Mouse (Mus musculus): ENCODE data around the gene Pef1. TPM values are rescaled to one million over a fixed set of nuclear protein-coding genes. Genes with fewer than 3 reads are reported as not detected.

The Pef1 gene
- polyA plus RNA-seq, 1 experiment from 2014 or later, result 68.6 TPM

DNA sequence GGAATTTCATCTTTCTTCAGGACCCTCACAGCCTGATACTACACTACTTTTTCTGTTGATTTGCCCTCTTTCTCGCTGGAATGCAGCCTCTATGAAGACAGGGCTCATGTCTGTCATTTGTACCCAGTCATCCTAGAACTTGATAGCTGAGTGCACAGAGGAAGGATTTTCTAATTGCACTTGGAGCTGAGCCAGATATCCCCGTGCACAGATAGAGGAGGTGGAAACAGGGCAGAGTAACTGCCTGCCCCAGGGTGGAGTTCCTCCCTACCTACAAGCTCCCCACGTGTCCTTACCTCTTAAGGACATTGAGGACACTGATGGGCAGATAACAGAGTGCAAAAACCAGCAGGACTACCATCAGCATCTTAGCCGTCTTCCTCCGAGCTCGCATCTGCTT lies 31.0 kb downstream of the Pef1 start:
- 32% methylated on average over 6 of the region's 6 CpGs for WGBS
- H3K4me3 ChIP-seq (ENCODE audit: low read depth, low read length), result no peak overlapping the region
- H3K9me3 ChIP-seq (ENCODE audit: control insufficient read depth, low read length), result no peaks in the 10 kb centered on the region
- DNase-seq (ENCODE audit: low spot score) (peak; percentile 30), ATAC-seq (ENCODE audit: low read depth) (no peak)
- peaks cover 16% of the 10 kb centered on the region for H3K27me3 ChIP-seq (replicated peaks; ENCODE audit: control insufficient read depth, insufficient read depth, low read length)
- 0 out of 2 replicates have a peak, but pooled peaks cover 5% of the 10 kb centered on the region for H3K4me1 ChIP-seq (ENCODE audit: control insufficient read depth, insufficient read depth, low read length)
- no peak overlapping the region for H3K27ac ChIP-seq (replicated peaks; ENCODE audit: low read depth, low read length)
- no peak overlapping the region for H3K9ac ChIP-seq (ENCODE audit: low read depth, low read length)
- H3K4me2 ChIP-seq (ENCODE audit: low read depth, low read length), result no peak overlapping the region
- peaks cover under 1% of the 10 kb centered on the region; the same call in 1 of the 2 replicates for H3K36me3 ChIP-seq (ENCODE audit: control insufficient read depth, insufficient read depth, low read length)

DNA sequence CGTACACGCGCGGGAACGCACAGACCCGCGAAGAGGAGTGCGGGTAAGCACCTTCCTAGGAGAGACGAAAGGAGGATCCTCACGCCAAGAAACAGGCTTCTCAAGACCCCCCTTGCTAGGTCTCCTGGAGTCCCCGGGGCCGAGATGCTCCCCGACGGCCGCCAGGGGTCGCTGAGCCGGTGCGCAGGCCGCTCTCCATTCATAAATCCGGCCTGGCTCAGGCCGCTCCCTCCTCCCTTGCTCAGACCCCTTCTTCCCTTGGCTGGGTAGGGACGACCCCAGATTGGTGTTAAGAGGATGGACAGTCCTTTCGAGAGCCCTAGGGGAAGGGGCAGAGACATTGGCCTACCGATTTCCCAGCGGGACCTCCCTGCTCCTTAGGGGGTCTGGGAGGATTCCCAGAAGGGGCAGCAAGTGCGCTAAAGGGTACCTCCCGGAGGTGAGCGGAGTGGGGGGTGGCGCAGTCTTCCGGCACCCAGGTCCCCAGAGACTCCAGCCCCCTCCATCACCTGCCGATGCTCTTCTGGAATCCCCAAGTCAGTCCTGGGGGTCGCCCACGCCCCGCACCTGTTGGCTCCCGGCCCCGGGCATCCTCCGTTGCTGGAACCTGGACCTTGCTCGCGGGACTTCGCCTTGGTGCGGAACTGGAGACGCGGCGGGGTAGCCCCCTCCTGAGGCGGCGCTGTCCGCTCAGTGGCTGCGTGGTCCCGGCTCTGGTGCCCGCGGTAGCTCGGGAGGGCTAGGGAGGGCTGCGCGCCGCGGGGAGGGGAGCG lies 36.3 kb downstream of the Pef1 start:
- H3K4me2 ChIP-seq (ENCODE audit: low read depth, low read length), result peak overlapping the region; percentile 74
- ATAC-seq (ENCODE audit: low read depth) (peak; percentile 85), DNase-seq (ENCODE audit: low spot score) (peak; percentile 71)
- peak overlapping the region; percentile 38 for H3K4me3 ChIP-seq (ENCODE audit: low read depth, low read length)
- no peaks in the 10 kb centered on the region for H3K9me3 ChIP-seq (ENCODE audit: control insufficient read depth, low read length)
- peak overlapping the region; percentile 51 for H3K9ac ChIP-seq (ENCODE audit: low read depth, low read length)
- no peaks in the 10 kb centered on the region for H3K36me3 ChIP-seq (ENCODE audit: control insufficient read depth, insufficient read depth, low read length)
- H3K27ac ChIP-seq (replicated peaks; ENCODE audit: low read depth, low read length), result no peak overlapping the region
- WGBS, result under 1% methylated on average over 37 of the region's 57 CpGs
- peaks cover 7% of the 10 kb centered on the region; the same call in 1 of the 2 replicates for H3K4me1 ChIP-seq (ENCODE audit: control insufficient read depth, insufficient read depth, low read length)
- H3K27me3 ChIP-seq (replicated peaks; ENCODE audit: control insufficient read depth, insufficient read depth, low read length), result peaks cover 48% of the 10 kb centered on the region

DNA sequence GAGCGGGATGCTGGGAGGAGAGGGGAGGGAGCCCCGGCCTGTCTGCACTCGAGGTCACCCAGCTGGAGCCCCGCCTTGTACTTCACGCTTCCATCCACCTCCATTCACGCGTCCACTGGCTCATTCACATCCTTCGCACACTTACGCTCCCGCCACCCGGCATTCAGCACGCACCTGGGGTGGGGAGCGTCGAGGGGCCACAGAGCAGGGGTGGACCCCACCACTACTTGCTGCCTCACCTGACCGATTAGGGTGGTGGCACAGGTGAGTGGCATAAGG lies 36.8 kb downstream of the Pef1 start, which contains the start of gene Hcrtr1:
Gene Hcrtr1 (minus strand): TSS at position 146 of the 279 bp plus-strand sequence.
- Histone ChIP-seq H3K9me3 (ENCODE audit: control insufficient read depth, low read length) (no peaks in the 10 kb centered on the region), H3K4me2 (ENCODE audit: low read depth, low read length) (peak within 1 kb of the TSS; percentile 74), H3K27me3 (replicated peaks; ENCODE audit: control insufficient read depth, insufficient read depth, low read length) (peaks cover 48% of the 10 kb centered on the region), H3K4me1 (ENCODE audit: control insufficient read depth, insufficient read depth, low read length) (peaks cover 7% of the 10 kb centered on the region; the same call in 1 of the 2 replicates), H3K36me3 (ENCODE audit: control insufficient read depth, insufficient read depth, low read length) (no peaks in the 10 kb centered on the region), H3K9ac (ENCODE audit: low read depth, low read length) (peak within 1 kb of the TSS; percentile 51), H3K27ac (replicated peaks; ENCODE audit: low read depth, low read length) (no peak within 1 kb of the TSS), H3K4me3 (ENCODE audit: low read depth, low read length) (peak within 1 kb of the TSS; percentile 38)
- 0% methylated on average over 10 of the region's 15 CpGs for WGBS
- ATAC-seq (ENCODE audit: low read depth) (no peak), DNase-seq (ENCODE audit: low spot score) (no peak)

DNA sequence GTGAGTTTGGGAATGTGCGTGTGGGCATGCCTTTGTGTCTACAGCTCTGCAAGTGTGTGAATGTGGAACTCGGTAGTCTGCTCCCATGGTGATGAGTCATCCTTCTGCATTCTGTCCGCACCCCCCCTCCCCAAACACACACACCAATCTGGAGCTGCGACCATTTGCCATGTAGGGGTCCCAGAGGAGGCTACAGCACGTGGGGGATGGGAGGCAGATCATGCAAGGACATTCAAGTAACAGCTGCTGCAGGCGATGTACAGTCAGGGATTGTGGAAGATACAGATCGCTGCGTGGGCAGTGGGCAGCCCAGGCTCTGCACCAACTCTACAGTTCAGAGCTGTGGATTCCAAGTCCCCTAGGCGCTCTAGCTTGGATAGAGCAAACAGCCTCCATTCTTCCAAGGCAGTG lies 38.6 kb downstream of the Pef1 start:
- H3K9me3 ChIP-seq (ENCODE audit: control insufficient read depth, low read length), result no peaks in the 10 kb centered on the region
- no peak overlapping the region for H3K4me3 ChIP-seq (ENCODE audit: low read depth, low read length)
- DNase-seq (ENCODE audit: low spot score) (peak; percentile 18), ATAC-seq (ENCODE audit: low read depth) (peak; percentile 37; the same call in 1 of the 2 replicates)
- H3K4me2 ChIP-seq (ENCODE audit: low read depth, low read length), result no peak overlapping the region
- H3K36me3 ChIP-seq (ENCODE audit: control insufficient read depth, insufficient read depth, low read length), result no peaks in the 10 kb centered on the region
- H3K27ac ChIP-seq (replicated peaks; ENCODE audit: low read depth, low read length), result no peak overlapping the region
- H3K27me3 ChIP-seq (replicated peaks; ENCODE audit: control insufficient read depth, insufficient read depth, low read length), result peaks cover 48% of the 10 kb centered on the region
- H3K4me1 ChIP-seq (ENCODE audit: control insufficient read depth, insufficient read depth, low read length), result peaks cover 7% of the 10 kb centered on the region; the same call in 1 of the 2 replicates
- H3K9ac ChIP-seq (ENCODE audit: low read depth, low read length), result no peak overlapping the region
- WGBS, result 50% methylated on average over 9 of the region's 9 CpGs

DNA sequence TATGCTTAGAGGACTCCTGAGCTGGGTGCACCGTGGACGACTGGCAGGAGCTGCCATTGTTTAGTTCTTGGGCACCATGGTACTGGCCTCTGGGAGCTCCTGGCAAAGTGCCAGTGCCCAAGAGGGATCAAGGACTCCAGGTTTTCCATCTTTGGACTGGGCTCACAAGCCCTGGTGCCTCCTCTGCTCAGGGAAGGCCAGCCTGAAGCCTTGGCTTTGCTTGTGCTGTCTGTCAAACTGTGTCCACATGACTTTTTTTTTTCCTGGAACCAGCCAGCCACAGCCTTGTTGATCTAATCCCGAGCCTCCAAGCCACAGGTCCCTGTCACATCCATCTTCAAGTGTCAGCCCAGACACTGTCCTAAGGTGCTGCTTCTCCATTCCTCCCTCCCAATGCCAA lies 39.4 kb downstream of the Pef1 start:
- H3K4me2 ChIP-seq (ENCODE audit: low read depth, low read length), result no peak overlapping the region
- ATAC-seq (ENCODE audit: low read depth) (no peak), DNase-seq (ENCODE audit: low spot score) (no peak)
- H3K9ac ChIP-seq (ENCODE audit: low read depth, low read length), result no peak overlapping the region
- no peaks in the 10 kb centered on the region for H3K9me3 ChIP-seq (ENCODE audit: control insufficient read depth, low read length)
- H3K4me1 ChIP-seq (ENCODE audit: control insufficient read depth, insufficient read depth, low read length), result peaks cover 7% of the 10 kb centered on the region; the same call in 1 of the 2 replicates
- H3K36me3 ChIP-seq (ENCODE audit: control insufficient read depth, insufficient read depth, low read length), result no peaks in the 10 kb centered on the region
- no peak overlapping the region for H3K4me3 ChIP-seq (ENCODE audit: low read depth, low read length)
- 66% methylated on average over 3 of the region's 3 CpGs for WGBS
- peaks cover 45% of the 10 kb centered on the region for H3K27me3 ChIP-seq (replicated peaks; ENCODE audit: control insufficient read depth, insufficient read depth, low read length)
- no peak overlapping the region for H3K27ac ChIP-seq (replicated peaks; ENCODE audit: low read depth, low read length)

DNA sequence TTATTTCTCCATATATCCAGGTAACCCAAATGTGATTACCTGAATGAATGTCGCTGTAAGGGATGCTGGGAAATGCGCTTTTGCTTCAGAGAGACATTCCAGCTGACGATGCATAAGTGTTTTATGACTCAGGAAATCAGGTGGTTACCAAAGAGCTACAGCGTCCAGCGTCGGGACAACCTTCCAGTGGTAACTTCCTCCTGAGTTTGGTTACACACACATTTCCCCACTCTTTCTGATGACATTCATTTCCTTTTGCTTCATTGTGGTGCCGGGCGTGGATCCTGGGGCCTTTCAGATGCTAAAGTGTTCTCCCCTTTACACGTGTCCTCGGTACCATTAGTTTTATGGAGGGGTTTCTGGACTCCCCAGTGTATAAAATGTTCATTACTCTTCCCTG lies 46.0 kb downstream of the Pef1 start:
- H3K9ac ChIP-seq (ENCODE audit: low read depth, low read length), result no peak overlapping the region
- H3K4me1 ChIP-seq (ENCODE audit: control insufficient read depth, insufficient read depth, low read length), result no peaks in the 10 kb centered on the region
- H3K4me3 ChIP-seq (ENCODE audit: low read depth, low read length), result no peak overlapping the region
- WGBS, result 80% methylated on average over 10 of the region's 10 CpGs
- no peaks in the 10 kb centered on the region for H3K9me3 ChIP-seq (ENCODE audit: control insufficient read depth, low read length)
- no peaks in the 10 kb centered on the region for H3K36me3 ChIP-seq (ENCODE audit: control insufficient read depth, insufficient read depth, low read length)
- H3K27ac ChIP-seq (replicated peaks; ENCODE audit: low read depth, low read length), result no peak overlapping the region
- DNase-seq (ENCODE audit: low spot score), result no peak
- no peak for ATAC-seq (ENCODE audit: low read depth)
- peaks cover 10% of the 10 kb centered on the region for H3K27me3 ChIP-seq (replicated peaks; ENCODE audit: control insufficient read depth, insufficient read depth, low read length)
- no peak overlapping the region for H3K4me2 ChIP-seq (ENCODE audit: low read depth, low read length)

DNA sequence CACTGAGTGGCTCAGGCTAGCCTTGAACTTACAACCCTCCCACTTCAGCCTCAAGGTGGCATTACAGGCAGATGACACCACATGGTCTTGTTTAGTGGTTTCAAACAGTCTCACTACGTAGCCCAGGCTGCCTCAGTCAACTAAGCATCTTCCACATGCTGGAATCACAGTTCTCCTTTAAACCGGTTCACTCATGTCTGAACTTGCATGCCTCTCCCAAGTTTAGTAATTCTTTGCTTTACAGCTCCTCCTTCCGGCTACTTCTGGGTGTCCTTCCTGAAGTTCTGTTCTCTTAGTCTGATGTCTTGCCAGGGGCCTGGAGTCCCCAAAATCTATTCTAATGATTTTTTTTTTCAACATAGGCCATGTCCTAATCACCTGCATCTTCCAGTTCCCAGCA lies 51.9 kb downstream of the Pef1 start:
- WGBS, result 66% methylated on average over 3 of the region's 3 CpGs
- H3K4me2 ChIP-seq (ENCODE audit: low read depth, low read length), result no peak overlapping the region
- peaks cover 10% of the 10 kb centered on the region for H3K27me3 ChIP-seq (replicated peaks; ENCODE audit: control insufficient read depth, insufficient read depth, low read length)
- H3K9me3 ChIP-seq (ENCODE audit: control insufficient read depth, low read length), result no peaks in the 10 kb centered on the region
- H3K9ac ChIP-seq (ENCODE audit: low read depth, low read length), result no peak overlapping the region
- DNase-seq (ENCODE audit: low spot score) (no peak), ATAC-seq (ENCODE audit: low read depth) (no peak)
- H3K36me3 ChIP-seq (ENCODE audit: control insufficient read depth, insufficient read depth, low read length), result no peaks in the 10 kb centered on the region
- no peak overlapping the region for H3K4me3 ChIP-seq (ENCODE audit: low read depth, low read length)
- no peak overlapping the region for H3K27ac ChIP-seq (replicated peaks; ENCODE audit: low read depth, low read length)
- H3K4me1 ChIP-seq (ENCODE audit: control insufficient read depth, insufficient read depth, low read length), result no peaks in the 10 kb centered on the region

DNA sequence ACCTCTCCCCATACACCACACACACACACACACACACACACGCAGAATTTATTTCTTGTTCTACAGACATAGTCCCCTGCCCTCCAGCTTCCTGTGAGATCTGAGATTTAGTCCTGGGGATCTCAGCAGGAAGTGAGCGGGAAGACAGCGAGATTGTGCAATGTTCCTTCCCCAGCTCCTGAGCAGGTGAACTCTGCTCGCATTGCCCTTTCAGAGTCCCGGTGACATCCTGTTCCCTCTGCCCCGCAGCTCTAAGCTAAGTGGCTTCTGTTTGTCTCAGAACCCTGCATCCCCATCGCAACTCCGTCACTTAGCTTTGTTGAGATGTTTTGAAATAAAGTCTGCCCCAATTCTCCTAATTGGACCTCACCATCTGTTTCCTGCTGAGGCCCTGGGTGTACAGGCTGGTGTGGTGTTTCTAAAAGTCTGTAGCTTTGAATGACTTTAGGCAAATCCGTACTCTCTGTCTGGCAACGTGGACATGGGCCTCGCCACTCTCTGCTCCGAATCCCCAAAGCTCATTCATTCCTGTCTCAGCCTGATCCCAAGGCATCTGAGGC lies 54.5 kb downstream of the Pef1 start:
- no peak for ATAC-seq (ENCODE audit: low read depth)
- Histone ChIP-seq H3K9ac (ENCODE audit: low read depth, low read length) (no peak overlapping the region; the same call in 1 of the 2 replicates), H3K4me3 (ENCODE audit: low read depth, low read length) (no peak overlapping the region), H3K27ac (replicated peaks; ENCODE audit: low read depth, low read length) (no peak overlapping the region), H3K4me2 (ENCODE audit: low read depth, low read length) (no peak overlapping the region), H3K4me1 (ENCODE audit: control insufficient read depth, insufficient read depth, low read length) (no peaks in the 10 kb centered on the region), H3K36me3 (ENCODE audit: control insufficient read depth, insufficient read depth, low read length) (no peaks in the 10 kb centered on the region), H3K27me3 (replicated peaks; ENCODE audit: control insufficient read depth, insufficient read depth, low read length) (peaks cover 16% of the 10 kb centered on the region), H3K9me3 (ENCODE audit: control insufficient read depth, low read length) (no peaks in the 10 kb centered on the region)
- DNase-seq (ENCODE audit: low spot score), result no peak
- WGBS, result 63% methylated on average over 12 of the region's 12 CpGs

DNA sequence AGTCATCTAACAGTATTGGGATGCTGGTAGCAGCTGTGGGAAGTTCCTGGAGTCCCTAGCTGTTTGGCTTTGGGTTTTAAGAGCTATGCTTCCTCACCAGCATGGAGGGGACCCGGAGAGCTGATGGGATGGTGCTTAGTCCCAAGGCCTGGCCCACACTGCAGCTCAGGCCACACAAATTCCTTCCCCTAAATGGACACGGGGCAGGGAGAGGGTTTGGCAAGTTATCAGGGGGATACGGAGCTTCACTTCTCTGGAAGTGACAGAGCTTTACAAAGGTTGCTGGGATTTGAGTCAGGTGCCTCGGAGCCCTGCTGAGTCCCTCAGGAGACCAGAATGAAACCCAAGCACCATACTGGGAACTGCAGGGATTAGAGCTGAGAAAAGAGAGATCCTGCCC lies 59.0 kb downstream of the Pef1 start:
- H3K4me1 ChIP-seq (ENCODE audit: control insufficient read depth, insufficient read depth, low read length), result peaks cover 14% of the 10 kb centered on the region
- H3K36me3 ChIP-seq (ENCODE audit: control insufficient read depth, insufficient read depth, low read length), result no peaks in the 10 kb centered on the region
- H3K4me3 ChIP-seq (ENCODE audit: low read depth, low read length), result no peak overlapping the region
- peaks cover 8% of the 10 kb centered on the region for H3K27me3 ChIP-seq (replicated peaks; ENCODE audit: control insufficient read depth, insufficient read depth, low read length)
- H3K9me3 ChIP-seq (ENCODE audit: control insufficient read depth, low read length), result no peaks in the 10 kb centered on the region
- no peak overlapping the region for H3K4me2 ChIP-seq (ENCODE audit: low read depth, low read length)
- DNase-seq (ENCODE audit: low spot score), result no peak
- no peak overlapping the region for H3K27ac ChIP-seq (replicated peaks; ENCODE audit: low read depth, low read length)
- no peak for ATAC-seq (ENCODE audit: low read depth)
- 28% methylated on average over 4 of the region's 4 CpGs for WGBS
- no peak overlapping the region for H3K9ac ChIP-seq (ENCODE audit: low read depth, low read length)

Data from embryonic facial prominence, embryonic 14.5 days (tissue).